Mouse (Mus musculus) urinary bladder, postnatal 36 days (tissue): ENCODE measurements around the gene Tmem14c.

Experiments
- DNase-seq, 2 experiments: peaks; one replicate each; pipeline ENCODE4 v3.0.0; 2022; ENCODE audit warnings: low spot score in 2 of 2, mixed read lengths in 1 of 2

Tmem14c gene

DNA sequence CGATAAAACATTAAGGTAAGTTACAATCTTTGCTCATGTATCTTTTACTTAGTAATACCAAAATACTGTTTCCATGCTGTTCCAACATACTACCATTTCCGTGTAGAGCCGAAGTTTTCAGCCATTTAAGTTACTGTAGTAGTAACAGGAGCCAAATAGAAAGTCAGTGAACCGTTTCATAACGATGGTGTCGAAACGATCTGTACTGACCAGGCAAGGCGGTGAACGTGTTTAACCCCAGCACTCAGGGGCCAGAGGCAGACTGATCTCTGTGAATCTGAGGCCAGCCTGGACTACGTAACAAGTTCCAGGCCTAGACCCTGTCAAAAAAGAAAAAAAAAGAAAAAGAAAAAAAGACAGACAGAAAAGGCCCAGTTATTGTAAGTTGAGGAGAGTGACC, 7.8 kb upstream of the Tmem14c start:
- DNase-seq: no peak

DNA sequence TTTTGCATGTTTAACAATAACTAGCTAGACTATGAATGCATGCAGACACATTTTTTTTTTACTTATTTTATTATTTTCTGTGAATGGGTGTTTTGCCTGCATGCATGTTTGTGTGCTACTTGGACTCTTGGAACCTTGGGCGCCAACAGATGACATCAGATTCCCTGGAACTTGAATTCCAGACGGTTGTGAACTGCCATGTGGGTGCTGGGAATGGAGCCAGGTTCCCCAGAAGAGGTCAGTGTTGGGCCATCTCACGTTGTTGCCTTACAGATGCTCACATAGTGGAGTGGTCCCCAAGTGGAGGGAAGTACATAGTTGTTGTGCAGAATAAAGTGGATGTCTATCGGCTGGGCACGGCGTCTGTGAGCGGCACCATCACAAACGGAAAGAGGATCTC, 7.1 kb upstream of the Tmem14c start:
- no peak for DNase-seq

DNA sequence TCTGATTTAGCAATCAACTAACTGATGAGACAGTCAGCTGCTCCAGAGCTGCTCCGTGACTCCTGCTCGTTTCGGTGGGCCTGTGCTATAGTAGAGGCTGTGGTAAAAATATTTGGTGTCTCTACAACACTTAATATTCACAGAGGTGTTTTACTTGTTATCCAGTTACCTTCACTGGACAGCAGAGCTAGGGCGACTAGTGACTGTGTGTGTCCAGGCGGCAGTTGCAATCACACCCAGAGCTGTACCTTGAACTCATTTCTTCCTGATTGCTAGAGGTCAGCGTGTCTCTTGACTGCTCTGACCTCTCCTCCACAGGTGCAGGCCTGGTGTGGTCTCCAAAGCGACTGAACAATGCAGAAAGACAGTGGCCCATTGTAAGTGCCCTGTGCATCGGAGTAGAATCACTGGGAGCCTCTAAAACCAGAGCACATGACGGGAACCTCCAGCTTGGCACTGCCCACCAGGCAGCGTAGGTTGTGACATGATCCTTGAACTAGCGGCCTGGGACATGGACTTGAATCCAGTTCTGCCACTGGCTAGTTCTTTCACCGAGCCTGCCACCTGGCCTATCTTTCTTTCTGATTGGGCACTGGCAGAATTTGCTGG, 809 bp downstream of the Tmem14c start:
- DNase-seq: no peak

DNA sequence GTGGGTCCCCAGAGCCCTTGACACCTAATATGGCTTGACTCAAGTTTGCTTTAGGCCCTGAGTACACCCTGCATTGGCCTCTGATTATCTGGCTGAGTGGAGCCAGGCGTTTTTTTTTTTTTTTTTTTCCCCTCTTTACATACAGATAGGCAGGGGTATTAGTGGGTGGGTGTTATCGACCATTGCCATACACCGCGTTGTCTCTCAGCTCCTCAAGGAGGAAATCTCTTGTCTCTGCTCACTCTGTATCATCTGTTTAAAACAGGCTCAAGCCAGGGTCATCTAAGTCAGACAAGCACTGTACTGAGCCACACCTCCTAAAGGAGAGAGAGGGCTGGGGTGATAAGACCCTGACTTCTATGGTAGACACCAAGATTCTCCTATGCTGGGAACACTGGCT, 1.7 kb downstream of the Tmem14c start:
- DNase-seq: no peak

DNA sequence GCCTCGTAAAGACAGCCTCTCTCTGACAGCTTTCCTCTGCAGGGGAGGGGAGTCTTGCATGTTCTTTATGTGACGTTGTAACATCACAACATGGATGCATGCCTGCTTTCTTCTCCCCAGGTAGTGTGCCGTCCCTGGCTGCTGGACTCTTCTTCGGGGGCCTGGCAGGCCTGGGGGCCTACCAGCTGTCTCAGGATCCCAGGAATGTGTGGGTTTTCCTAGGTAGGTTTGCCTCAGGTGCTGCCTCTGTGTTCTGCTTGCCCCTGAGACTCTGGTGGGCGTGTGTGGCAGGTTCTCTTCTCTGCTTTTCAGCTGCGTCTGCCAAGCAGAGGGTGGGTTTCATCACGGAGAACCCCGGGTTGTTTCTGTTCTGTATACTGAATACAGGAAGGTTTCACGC, 2.1 kb downstream of the Tmem14c start:
- no peak for DNase-seq

DNA sequence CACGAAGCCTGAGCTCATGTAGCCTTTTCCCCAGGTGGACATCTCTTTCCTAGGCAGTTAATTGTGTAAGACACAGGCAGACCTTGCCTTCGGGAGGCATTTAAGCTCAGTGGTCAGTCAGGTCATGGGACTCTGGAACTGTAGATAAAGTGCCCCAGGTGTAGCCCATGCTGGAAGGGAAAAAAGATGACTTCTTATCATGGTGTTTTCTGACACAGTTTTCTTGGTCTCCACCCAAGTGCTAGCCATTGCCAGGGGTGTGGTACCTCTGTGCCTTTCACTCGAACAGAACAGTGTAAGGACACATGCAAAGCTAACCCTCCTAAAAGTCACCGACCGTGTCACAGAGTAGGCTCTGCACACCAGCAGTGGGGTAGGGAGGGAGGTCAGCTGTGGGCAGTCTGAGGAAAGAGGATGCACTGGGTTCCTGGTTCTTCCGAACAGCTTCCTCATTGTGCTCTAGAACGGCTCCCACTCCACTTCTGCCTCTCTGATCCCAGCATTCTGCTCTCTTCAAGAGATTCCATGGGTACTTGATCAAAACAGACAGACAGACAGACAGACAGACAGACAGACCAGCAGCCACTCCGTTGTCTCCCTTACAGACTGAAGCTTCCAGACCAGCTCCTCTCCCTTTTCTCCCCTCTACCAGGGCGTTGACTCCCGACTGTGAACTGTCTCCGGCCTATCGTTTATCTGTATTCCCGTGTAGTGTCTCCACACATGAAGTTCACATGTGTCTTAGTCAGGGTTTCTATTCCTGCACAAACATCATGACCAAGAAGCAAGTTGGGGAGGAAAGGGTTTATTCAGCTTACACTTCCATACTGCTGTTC, 2.9 kb downstream of the Tmem14c start:
- DNase-seq: no peak

DNA sequence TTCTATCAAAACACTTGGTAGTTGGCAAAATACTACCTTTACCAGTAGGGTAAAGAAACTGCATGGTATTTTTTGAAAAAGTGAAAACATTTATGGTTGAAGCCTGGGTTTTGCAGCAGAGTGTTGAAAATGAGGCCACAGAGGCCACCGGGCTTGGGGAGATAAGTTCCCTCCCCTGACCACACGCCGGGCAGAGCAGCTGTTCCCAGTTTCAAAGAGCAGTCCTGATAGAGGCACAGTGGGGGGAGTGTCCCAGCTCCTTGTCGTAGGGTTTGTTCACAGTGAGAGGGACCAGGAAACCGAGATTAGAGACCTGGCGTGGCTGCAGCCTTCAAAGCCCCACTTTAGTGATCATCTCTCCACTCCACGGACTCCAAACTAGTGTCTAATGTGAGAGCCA, 4.4 kb downstream of the Tmem14c start:
- no peak for DNase-seq

DNA sequence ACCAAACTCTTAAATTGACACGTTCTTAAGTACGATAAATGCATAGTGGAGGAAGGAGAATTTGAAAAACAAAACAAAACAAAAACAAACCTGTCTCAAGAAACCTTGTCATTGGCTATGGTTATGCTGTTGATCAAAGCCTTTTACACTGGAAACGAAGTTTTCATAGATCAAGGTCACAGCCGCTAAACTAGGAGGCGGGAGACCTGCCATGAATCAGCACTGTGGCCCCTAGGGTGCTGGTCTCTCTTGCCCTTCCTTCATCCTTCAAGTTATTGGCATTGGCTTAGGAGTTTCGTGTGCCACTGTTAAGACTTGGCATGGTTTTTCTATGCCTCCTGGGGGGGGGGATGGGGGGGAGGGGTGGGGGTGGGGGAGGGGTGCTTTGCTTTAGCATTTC, 5.5 kb downstream of the Tmem14c start:
- no peak for DNase-seq

DNA sequence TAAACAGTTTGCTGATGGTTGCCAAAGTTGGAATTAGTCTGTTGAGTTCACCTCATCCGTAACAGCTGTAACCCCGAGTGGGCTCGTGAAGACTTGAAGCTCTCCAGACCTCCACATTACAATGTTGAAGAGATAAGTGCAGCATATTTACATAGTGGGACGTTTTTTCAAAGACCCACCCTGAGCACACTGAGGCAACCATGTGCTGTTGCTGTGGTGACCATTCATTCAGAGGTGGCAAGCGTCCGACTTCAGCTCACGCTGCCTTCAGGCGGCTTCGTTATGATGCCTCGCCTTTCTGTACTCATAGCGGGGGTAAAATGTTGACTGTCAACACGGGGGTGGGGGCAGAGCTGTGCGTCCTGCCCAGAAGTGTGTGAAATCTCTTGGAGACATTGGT, 6.0 kb downstream of the Tmem14c start:
- no peak for DNase-seq

DNA sequence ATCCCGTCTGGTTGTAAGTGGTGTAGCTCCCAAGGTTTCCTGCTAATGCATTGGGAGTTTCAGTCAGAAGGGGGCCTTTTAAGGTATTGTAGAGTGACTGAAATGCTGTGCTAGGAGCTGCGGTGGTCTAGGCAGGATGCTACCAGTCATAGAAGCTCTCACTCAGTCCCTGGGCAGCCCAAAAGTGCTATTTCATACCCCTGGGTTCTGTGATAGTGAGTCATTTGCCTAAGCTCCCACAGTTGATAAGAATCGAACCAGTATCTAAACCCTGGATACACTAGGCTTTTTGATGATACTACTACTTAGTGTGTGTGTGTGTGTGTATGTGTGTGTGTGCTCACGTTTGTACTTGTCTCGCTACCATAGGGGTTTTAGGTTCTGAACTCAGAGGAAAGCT, 14.0 kb downstream of the Tmem14c start:
- DNase-seq: no peak

DNA sequence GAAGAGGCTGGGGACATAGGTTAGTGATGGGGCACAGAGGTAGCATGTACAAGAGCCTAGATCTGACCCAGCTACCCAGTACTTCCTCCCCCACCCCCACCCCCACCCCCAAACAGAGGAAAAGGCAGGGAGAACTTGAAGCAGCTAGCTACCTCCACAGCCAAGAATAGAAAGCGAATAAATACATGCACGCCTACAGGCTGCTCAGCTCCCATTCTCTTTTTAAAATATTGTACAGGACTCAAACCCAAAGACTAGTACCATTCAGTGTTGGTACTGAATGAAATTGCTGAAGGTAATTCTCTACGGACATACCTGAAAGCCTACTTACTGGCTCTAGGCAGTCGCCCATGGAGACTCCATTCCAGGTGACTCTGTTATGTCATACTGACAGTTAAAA, 26.4 kb downstream of the Tmem14c start:
- no peak for DNase-seq

DNA sequence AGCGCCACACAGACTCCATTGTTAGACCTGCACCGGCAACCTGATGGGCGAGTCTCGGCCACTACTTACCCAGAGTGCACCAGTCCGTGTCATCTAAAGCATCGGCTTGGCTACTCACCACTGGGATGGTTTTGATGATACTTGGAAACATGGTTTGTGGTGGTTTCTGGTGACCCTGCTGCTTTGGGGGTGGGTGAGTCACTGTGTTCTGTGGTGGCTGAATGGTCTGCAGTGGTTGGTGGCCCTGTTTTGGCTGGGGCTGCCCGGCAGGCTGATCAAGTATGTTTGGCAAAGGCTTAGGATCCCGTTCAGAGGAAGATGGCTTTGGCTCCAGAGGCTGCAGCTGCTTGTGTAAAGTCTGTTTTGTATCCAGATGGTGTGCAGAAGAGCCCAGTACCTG, 29.8 kb downstream of the Tmem14c start:
- no peak for DNase-seq

DNA sequence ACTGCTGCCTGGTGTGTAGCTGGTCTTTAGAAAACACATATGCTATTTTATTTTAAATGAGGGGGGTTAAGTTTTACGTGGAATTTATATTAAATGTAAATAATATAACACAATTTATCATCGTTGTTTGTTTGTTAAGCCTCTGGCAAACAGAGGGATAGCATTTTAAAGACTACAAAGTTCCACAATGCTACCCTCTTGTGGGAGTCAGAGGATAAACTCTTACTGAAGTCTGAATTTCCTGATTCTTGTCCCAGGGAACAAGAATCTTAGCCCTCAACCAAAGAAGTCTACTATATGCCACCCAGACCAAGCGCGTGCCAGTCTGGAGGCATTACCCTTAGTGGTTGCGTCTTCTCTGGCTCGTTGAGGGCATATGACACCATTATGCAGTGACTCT, 31.2 kb downstream of the Tmem14c start:
- DNase-seq: no peak

DNA sequence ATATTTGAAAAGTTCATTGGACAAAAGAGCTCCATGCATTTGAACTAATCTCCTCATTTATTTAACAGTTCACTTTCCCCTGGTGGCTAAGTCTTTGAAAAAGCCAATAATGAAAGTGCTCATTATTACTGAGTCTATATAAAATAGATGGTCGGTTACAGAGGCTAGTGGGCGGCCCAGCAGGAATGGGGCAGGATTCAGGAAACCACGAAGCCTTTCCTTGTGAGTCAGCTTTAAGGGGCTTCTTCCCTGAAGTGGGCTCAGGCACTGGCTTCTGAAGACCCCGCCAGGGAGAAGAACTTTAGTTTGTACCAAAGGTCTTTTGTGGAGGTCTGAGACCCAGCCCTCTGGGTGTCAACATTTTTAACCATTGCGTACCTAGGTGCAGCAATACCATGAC, 35.9 kb downstream of the Tmem14c start:
- DNase-seq: no peak

DNA sequence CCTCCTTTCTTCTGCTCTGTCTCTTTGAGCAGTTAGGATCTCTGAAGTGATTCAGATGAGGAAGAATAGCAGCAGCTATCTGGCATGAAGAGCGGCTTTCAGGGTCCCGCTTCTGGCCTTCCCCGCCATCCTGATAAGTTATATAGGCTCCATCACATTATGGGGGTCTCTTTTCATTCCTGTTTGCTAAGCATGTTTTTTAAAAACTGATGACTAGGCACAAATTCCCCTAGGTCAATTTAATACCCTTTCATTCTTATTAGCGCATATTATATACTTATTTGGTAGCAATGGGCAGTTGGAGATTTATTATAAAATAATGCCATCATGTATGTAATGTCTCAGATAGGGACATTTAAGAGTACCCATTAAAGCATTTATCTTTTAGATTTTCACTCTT, 51.5 kb downstream of the Tmem14c start:
- DNase-seq: no peak

DNA sequence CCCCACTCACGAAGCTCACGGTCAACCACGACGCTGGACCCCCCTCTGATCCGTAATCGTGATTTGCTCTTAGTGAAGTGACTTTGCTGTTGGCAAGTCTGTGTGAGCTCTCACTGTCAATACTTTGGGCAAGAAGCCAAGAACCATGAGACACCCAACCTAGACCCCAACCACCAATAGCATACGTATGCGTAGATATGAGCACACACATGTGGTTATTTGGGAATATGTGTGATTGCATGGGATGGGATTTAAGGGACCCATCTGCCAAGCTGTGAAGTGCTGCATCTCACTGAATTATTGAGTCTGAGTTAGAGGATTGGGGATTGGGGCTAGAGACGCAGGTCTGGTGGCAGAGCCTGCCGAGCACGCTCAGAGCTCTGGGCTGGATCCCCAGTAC, 55.5 kb downstream of the Tmem14c start:
- no peak for DNase-seq
